Comparison of ENCODE assay signal across 20 mouse cellular contexts in genomic region chr15:97791126-97791700, GRCm38 (mm10). TPM values are rescaled to one million over a fixed set of nuclear protein-coding genes. Genes with fewer than 3 reads are reported as not detected.
A peak's percentile ranks its signal among the peaks of the same experiment; 100 is the strongest.
DNase-seq lines count a peak whose midpoint lies in the region; ATAC-seq and TF ChIP-seq lines count a peak whose summit lies in the region.
"Had no signal": no experiment of that assay in that cellular context is flagged by ENCODE, and none has a peak within 500 bp of the region (broad histone marks: within the 10 kb centered on the region; RNA-seq: fewer than 3 reads in every experiment).

No protein-coding gene starts in this region.

- WGBS in lung, embryonic 15.5 days: 88% methylated on average over 11 of the region's 11 CpGs

- H3K4me3 ChIP-seq in gastrocnemius, adult 2 months: no peak overlapping the region
- no peak overlapping the region for H3K4me3 ChIP-seq in lung, embryonic 15.5 days
- H3K4me3 ChIP-seq: embryonic facial prominence, embryonic 10.5 days; heart, embryonic 10.5 days; hindbrain, embryonic 13.5 days had no signal

- no peak for TF ChIP-seq CTCF in gastrocnemius, adult 2 months (IDR thresholded peaks at IDR 0.05)

- 0 out of 2 replicates have a peak, but pooled peaks have one; percentile 6 for ATAC-seq in lung, embryonic 15.5 days (ENCODE audit: borderline replicate concordance, extremely low read depth, low FRiP score, low TSS enrichment)
- ATAC-seq: activated CD4-positive, CD25-positive, alpha-beta regulatory T cell, adult 4 months; CD4-positive, CD25-positive, alpha-beta regulatory T cell, adult 4 months; forebrain, embryonic 14.5 days; hindbrain, postnatal 0 days; Patski had no signal

- peak overlapping the region; percentile 20; the same call in 1 of the 2 replicates for H3K27ac ChIP-seq in gastrocnemius, adult 2 months
- H3K27ac ChIP-seq in lung, embryonic 15.5 days: no peak overlapping the region
- H3K27ac ChIP-seq: embryonic facial prominence, embryonic 10.5 days; heart, embryonic 10.5 days; hindbrain, embryonic 13.5 days had no signal

- H3K36me3 ChIP-seq in lung, embryonic 15.5 days: peaks cover 50% of the 10 kb centered on the region

- peaks cover 33% of the 10 kb centered on the region for H3K4me1 ChIP-seq in lung, embryonic 15.5 days

- intact Hi-C loops in gastrocnemius, adult 2 months (cut with DNase I): no loop called here

- peak; percentile 19 for DNase-seq in adrenal gland, adult 2 months
- DNase-seq in adrenal gland, adult 8-10 months: no peak
- DNase-seq in gastrocnemius, adult 2 months: no peak
- no peak for DNase-seq in gastrocnemius, postnatal 10 days
- no peak for DNase-seq in lung, postnatal 4 days
- DNase-seq in right cerebral cortex, postnatal 14 days: no peak
- DNase-seq: B cell, adult 2 months; cerebellum, adult 8-10 months; cerebellum, postnatal 36 days; heart, postnatal 10 days; heart, postnatal 4 days had no signal

- H3K4me2 ChIP-seq in lung, embryonic 15.5 days: no peak overlapping the region
- H3K4me2 ChIP-seq: hindbrain, embryonic 13.5 days had no signal

- H3K9me3 ChIP-seq in lung, embryonic 15.5 days: no peaks in the 10 kb centered on the region
- H3K9me3 ChIP-seq: embryonic facial prominence, embryonic 10.5 days; heart, embryonic 10.5 days; hindbrain, embryonic 13.5 days had no signal

- no peaks in the 10 kb centered on the region for H3K27me3 ChIP-seq in lung, embryonic 15.5 days
- H3K27me3 ChIP-seq: hindbrain, embryonic 13.5 days; Patski had no signal

- no peak overlapping the region for H3K9ac ChIP-seq in lung, embryonic 15.5 days
- H3K9ac ChIP-seq: hindbrain, embryonic 13.5 days had no signal

RNA-seq across cellular contexts. Expression of gene Slc48a1, which starts 12.9 kb away (rescaled TPM):
- total RNA-seq in adrenal gland, adult 2 months (2021): 100 to 1,000 TPM; 116 to 158 TPM
- 204 and 217 TPM in 2 replicates for polyA plus RNA-seq in adrenal gland, adult 2 months (2012; rRNA removed)
- 100 to 1,000 TPM; 120 to 216 (median 160) TPM for total RNA-seq in adrenal gland, adult 8-10 months (2022)
- total RNA-seq in gastrocnemius, adult 2 months (2021): 10 to 100 TPM; 44.5 to 47.1 TPM
- 10 to 100 TPM; 34.5 to 42.6 TPM for total RNA-seq in gastrocnemius, postnatal 10 days (2021)
- polyA plus RNA-seq in lung, embryonic 15.5 days (2015; fragmentation: Nextera tagmentation; extraction: Ambion mirVana): 38.7 and 42.2 TPM in 2 replicates

RNA-seq across cellular contexts. Expression of gene Rapgef3, which starts 23.4 kb away (rescaled TPM):
- 10 to 100 TPM; 13.4 to 18.6 TPM for total RNA-seq in adrenal gland, adult 2 months (2021)
- 44.5 and 52.6 TPM in 2 replicates for polyA plus RNA-seq in adrenal gland, adult 2 months (2012; rRNA removed)
- 10 to 100 TPM; 12.2 to 39.5 (median 25.7) TPM for total RNA-seq in adrenal gland, adult 8-10 months (2022)
- 10 to 100 TPM in 1 of 2 experiments, 1 to 10 TPM in 1; 9.8 to 13.6 TPM for total RNA-seq in gastrocnemius, adult 2 months (2021)
- total RNA-seq in gastrocnemius, postnatal 10 days (2021): 1 to 10 TPM; 7.4 to 8.5 TPM
- 21.1 and 23.4 TPM in 2 replicates for polyA plus RNA-seq in lung, embryonic 15.5 days (2015; fragmentation: Nextera tagmentation; extraction: Ambion mirVana)
- polyA plus RNA-seq: activated CD4-positive, CD25-positive, alpha-beta regulatory T cell, adult 4 months had no signal

RNA-seq across cellular contexts. Expression of gene Hdac7, which starts 53.1 kb away (rescaled TPM):
- 10 to 100 TPM; 52.5 to 65.1 TPM for total RNA-seq in adrenal gland, adult 2 months (2021)
- polyA plus RNA-seq in adrenal gland, adult 2 months (2012; rRNA removed): 256 and 263 TPM in 2 replicates
- 100 to 1,000 TPM in 2 of 4 experiments, 10 to 100 TPM in 2; 86.1 to 106 (median 96.2) TPM for total RNA-seq in adrenal gland, adult 8-10 months (2022)
- total RNA-seq in gastrocnemius, adult 2 months (2021): 10 to 100 TPM; 10.2 to 11.6 TPM
- total RNA-seq in gastrocnemius, postnatal 10 days (2021): 10 to 100 TPM; 24.5 to 40.3 TPM
- polyA plus RNA-seq in lung, embryonic 15.5 days (2015; fragmentation: Nextera tagmentation; extraction: Ambion mirVana): 40.6 and 44.7 TPM in 2 replicates
